Mouse (Mus musculus): ENCODE results near the gene Ccdc167.

Ccdc167 gene

DNA sequence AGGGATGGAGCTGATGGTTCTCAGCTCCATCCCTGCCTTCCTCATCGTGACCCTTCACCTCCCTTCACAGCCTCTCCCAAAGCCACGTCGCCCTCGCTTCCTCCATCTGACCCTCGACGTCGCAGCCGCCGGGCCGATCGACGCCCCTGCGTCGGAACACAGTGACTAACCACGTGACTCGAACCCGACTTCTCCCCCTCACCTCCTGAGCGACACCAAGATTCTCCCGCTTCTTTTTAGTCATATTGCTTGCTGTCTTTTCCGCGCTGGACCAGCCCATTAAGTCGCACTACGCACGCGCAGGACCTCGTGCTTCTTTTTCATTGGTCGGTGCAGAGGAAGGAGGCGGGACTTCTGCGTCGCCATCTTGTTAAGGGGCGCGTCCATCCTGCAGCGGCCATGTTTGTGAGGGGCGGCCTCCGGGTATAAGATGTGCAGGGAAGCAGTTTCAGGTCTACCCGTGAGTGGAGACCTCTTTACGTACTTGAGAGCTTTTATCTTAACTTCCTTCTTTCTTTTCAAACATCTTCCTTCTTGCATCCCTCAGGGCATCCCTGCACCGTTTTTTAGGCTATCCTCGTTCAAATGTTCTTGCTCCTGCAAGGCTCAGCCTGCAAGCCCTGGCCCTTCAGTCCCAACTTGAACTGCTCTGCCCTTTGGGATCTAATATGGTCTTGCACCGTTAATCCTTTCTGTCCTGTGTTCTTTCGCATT lies at the start of gene Ccdc167:
TSS of gene Ccdc167 (minus strand) at position 313 of the 714 bp plus-strand sequence.
- peak; percentile 90 for ATAC-seq (ENCODE audit: insufficient number of reproducible peaks, low FRiP score, low TSS enrichment)

DNA sequence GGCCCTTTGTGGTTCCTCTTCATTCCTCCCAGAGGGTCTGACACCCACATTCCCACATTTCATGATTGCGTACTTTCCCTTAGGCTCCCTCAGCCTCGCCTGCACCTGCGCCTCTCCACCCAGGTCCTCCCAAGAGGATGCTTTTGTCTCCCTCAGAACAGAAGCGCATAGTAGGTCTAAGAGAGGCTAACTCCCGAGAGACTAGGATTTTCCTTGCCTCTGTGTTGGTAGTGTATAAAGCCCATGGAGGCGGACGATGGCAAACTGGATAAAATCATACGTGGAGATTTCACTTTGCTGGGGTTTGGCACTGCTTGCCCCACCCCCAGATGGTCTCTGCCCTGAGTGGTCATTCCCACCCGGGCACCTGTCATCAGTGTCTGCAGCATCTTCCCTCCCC lies 48.5 kb upstream of the Ccdc167 start:
- ATAC-seq (ENCODE audit: insufficient number of reproducible peaks, low FRiP score, low TSS enrichment), result no peak

DNA sequence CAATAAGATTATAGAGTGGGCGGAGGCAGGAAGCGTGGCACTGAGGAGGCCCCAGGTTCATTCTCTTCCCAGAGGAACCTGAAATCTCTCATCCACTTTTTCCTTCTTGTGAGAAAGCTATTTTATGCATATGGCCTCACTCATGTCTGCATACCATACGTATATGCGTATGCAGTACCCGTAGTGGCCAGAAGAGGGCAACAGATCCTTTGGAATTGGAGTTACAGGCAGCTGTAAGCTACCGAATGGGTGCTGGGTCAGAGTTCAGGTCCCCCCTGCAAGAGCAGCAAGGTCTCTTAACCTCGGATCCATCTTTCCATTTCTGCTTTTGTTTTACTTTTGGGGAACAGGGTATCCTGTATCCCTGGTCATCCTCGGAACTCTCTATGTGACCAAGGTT lies 45.7 kb upstream of the Ccdc167 start:
- ATAC-seq (ENCODE audit: insufficient number of reproducible peaks, low FRiP score, low TSS enrichment), result no peak

GRCm38 (mm10) chr17:29761938-29762337 lies 45.1 kb upstream of the Ccdc167 start:
- no peak for ATAC-seq (ENCODE audit: insufficient number of reproducible peaks, low FRiP score, low TSS enrichment)

DNA sequence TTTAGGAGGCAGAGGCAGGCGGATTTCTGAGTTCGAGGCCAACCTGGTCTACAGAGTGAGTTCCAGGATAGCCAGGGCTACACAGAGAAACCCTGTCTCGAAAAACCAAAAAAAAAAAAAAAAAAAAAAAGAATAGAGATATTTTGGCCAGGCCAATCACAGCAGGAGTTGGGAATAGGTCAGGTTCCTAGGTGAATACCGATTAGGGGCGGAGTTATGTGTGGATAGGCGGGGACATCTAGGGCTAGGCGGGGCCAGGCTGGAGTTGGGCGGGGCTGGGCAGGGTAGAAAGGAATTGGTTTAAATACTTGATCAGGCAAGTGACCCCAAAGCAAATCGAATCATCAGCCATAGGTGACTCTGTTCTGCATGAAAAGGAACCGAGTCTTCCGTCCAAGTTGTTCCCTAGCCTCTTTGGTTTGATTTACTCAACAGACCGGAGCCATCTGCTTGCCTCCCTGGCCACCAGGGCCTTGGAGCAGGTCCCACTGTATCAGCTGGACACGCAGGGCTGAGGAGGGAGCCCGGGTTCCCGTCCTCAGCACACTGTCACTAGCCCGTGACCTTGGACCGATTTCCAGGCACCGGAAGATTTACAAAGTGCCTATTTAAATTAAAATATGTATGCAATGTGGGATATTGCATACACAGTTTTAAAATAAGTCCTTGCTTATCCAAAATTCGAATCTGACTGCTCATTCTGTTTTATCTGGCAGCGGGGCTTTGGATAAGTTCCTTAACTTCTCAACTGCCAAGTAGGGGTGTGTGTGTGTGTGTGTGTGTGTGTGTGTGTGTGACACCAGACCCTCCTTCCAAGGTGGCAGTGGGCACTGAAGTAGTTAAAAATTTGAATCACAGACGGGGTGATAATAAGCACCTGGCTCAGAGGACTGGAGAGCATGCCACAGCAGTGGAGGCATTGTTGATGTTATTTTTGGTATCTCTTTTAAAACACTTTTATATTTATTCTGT lies 43.8 kb upstream of the Ccdc167 start:
- ATAC-seq (ENCODE audit: insufficient number of reproducible peaks, low FRiP score, low TSS enrichment), result peak; percentile 91

- ATAC-seq (ENCODE audit: insufficient number of reproducible peaks, low FRiP score, low TSS enrichment), result no peak
These were observed 43.1 kb upstream of the Ccdc167 start for GRCm38 (mm10) chr17:29759963-29760362.

GRCm38 (mm10) chr17:29756381-29756780 lies 39.5 kb upstream of the Ccdc167 start:
- no peak for ATAC-seq (ENCODE audit: insufficient number of reproducible peaks, low FRiP score, low TSS enrichment)

DNA sequence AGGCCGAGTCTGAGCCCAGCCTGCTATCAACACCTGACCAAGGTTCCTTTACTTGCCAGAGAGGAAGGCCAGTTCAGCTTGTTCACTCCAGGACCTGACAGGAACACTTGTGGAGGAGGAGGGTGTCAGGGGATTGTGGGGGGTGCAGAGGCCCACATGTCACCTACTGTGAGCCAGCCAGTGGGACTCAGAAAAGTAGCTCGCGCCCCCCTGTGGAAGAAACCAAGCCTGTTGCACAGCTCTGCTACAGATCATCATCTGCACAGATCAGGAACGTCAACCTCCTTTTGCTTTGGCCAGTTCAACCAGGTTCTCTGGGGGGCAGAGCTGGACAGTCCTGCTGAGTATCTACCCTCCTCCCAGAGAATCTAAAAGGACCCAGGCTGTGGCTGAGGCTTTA lies 37.7 kb upstream of the Ccdc167 start:
- ATAC-seq (ENCODE audit: insufficient number of reproducible peaks, low FRiP score, low TSS enrichment), result no peak

DNA sequence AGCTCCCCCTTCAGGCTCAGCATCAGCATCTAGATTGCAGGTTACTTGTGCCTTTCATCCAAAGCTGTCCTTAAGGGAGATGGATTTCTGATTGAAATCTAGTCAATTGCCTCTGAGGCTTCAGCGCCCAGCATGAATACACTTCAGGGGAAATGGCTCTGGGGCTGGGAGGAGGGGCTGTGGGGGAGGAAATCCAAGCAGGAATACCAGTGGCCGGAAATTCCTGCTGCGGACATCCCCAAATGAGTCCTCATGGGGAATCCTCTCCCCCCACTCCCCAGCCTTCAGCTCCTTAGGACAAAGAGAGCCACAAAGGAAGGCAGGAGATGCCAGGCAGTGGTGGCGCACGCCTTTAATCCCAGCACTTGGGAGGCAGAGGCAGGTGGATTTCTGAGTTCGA lies 30.6 kb upstream of the Ccdc167 start:
- ATAC-seq (ENCODE audit: insufficient number of reproducible peaks, low FRiP score, low TSS enrichment), result no peak

DNA sequence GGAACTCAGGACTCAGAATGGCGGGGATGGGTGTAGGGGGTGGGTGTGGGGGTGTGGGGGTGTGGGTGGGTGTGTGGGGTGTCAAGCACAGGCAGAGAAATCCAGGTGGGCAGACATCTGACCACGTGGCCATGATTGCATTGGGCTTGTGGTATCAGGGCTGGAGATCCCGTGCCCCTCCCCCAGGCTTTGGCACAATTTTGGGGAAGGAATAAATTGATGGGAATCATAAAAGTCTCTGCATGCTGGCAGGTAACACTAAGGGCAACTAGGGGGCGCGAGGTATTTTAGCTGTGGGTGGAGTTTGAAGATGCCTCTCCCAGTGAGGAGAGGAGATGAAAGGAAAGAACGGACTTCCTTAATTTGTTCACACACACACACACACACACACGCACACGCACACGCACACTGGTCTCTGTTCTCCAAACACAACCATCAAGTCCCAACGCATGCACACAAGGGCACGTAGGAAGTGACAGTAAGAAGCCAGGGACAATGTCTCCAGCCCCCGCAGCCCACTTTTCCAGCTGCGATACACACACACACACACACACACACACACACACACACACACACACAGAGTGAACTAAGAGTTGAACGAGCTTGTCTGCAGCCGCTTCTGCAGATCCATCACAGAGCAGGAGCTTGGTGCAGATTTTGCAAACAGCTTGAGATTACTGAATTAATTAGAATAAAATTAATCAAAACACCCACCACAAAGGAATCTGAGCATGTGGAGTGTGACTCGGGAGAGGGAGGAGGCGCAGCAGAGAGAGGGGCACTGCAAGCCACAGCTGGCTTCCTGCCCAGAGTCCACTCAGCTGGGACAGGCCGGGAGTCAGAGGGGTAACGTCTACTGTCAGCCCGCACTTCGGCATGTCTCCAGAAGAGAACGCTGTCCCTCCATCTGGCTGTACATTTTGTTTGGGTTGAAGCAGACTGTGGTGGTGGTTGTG lies 21.3 kb upstream of the Ccdc167 start:
- ATAC-seq (ENCODE audit: insufficient number of reproducible peaks, low FRiP score, low TSS enrichment), result no peak

DNA sequence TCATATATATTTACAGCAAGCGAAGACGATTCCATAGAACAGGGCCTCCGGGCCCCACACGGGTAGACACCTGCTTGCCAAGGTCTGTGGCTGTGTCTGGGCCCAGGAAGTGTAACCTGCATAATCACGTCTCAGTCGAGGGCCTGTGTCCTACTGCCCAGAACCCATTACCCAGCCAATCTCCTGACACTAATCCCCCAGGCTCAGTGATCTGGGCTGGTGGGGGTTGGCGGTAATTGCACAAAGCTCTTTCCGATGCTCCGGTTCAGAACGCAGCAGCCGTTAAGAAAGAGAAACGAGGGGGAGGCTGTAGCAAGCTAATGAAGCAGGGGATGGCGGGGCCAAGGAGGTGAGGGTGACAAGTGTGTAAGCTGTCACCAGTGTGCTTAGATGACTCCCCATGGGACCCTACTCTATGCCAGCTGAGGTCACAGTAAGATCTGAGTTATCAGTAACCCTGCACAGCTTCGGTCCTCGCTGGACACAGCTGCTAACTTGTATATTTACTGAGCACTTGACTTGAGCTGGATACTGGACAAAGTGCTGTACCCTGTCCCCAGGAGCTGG lies 19.7 kb upstream of the Ccdc167 start:
- no peak for ATAC-seq (ENCODE audit: insufficient number of reproducible peaks, low FRiP score, low TSS enrichment)

DNA sequence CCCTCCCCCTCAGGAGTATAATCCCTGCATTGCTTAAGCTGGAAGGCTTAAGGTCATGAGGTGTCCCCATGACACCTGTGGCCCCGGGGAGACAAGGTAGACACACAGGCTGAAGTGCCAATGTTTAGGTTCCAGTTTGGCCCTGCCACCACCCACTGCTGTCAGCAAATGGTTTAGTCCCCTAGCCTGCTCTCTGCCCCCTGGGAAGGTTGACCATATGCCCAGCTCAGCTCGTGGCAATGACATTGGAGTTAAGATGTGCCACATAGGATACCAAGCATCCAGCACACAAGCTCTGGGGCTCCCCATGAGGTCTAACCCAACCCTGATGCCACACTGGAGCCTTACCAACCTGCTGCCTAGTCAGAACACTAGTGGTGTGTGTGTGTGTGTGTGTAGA lies 15.7 kb upstream of the Ccdc167 start:
- no peak for ATAC-seq (ENCODE audit: insufficient number of reproducible peaks, low FRiP score, low TSS enrichment)

GRCm38 (mm10) chr17:29731953-29732325 lies 15.1 kb upstream of the Ccdc167 start:
- ATAC-seq (ENCODE audit: insufficient number of reproducible peaks, low FRiP score, low TSS enrichment), result no peak

DNA sequence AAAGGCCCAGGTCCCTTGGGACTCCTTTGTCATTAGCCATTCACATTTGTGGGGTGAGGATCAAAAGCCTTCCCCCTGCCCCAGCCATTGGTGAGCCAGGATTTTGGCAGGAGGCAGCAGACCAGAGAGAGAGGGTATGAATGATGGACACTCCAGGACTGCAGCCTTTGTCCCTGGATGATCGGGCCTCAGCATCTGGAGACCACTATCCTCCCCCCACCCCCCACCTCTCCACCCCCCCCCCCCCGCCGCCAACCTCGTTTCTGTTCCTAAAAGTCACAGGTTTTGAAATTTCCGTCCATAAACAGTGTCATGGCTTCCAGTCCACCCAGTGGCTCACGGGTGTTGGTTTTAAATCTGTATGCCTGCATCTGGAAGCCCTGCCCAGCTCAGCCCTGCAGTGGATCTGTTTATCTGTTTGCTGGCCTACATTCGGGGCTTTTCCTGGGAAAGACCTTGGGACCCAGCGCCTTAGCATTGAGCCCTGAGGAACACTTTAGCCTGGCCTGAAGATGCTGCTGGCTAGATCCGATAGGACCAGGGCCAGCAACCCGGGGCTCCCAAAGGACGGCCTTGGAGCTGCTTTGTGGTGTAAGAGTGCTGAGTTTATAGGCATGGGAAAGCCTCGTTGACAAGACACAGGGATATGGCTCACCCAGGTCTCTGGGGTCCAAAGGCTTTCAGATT lies 14.6 kb upstream of the Ccdc167 start:
- no peak for ATAC-seq (ENCODE audit: insufficient number of reproducible peaks, low FRiP score, low TSS enrichment)

DNA sequence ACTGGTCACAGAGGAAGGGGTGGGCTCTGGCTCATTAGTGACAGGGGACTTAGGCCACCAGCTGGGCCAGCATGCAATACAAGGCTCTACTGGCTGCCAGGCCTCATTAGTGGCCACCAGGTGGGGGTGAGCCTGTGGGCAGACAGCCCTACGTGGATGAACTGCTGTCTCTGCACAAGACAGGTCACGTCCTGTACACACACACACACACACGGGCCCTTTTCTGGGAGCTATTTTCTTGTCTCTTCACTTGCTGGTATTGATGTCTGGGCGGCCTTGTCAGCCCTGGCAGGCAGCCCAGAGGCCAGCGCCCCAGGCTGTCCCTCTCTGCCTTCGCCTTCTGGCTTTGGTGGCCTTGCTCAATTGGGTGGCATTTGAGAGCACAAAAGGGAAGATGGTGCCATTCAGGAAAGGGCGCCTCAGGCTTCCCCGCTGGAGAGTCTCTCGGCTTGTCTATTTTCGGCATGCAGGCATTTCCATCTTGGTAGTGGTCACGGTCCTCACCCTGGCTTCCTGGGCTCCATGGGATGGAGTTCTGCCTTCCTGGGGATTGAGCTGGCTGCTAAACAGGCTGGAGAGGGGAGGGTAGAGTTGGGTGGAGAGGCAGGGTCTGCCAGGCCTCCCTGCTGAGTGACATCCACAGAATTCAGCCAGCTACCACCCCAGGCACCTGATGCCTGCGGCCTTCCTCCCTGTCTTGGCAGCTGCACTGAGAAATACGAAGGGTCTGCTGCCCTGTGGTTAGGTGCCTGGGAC lies 13.8 kb upstream of the Ccdc167 start:
- ATAC-seq (ENCODE audit: insufficient number of reproducible peaks, low FRiP score, low TSS enrichment), result peak; percentile 45; the same call in 1 of the 2 replicates

DNA sequence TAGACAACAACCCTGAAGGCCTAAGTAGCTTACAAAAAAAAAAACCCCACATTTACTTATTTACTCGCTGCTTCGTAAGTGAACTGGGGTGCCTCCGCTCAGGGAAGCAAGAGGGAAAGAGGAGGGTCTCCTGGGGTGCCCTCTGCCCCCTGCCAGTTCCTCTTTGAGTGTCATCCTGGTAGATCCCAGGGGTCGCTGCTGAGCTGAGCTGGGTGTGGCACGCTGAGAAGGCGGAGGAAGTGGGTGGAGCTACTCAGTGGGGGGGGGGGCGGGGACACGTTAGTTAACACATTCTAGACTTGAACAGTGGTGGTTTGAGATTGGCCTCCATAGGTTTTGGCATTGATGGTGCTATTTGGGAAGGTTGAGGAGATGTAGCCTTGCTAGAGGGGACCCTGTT lies 11.2 kb upstream of the Ccdc167 start:
- no peak for ATAC-seq (ENCODE audit: insufficient number of reproducible peaks, low FRiP score, low TSS enrichment)

DNA sequence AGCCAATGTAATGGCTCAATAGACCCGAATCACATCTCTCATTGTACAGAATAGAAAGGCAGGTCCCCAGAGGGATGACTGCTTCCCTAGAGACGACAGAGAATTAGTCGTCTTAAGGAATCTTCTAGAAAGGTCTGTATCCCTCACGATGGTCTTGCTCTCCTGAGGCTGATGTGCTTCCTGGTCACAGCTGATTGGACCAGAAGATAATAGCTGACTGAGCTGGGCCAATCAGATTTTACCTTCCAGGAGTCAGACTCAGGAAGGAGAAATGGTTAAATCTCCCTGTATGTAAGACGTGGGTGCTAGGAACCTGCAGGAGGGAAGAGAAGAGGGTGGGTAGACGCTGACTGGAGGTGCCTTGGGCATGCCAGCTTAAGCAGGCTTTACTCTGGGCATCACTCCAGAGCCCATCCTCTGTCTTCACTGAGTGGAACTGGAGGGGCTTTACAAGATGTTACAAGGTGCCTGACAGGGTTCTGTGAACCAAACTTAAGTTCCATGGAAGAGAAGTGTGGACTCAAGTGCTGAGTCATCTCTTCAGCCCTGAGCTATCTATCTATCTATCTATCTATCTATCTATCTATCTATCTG lies 8.3 kb upstream of the Ccdc167 start:
- no peak for ATAC-seq (ENCODE audit: insufficient number of reproducible peaks, low FRiP score, low TSS enrichment)

- no peak for ATAC-seq (ENCODE audit: insufficient number of reproducible peaks, low FRiP score, low TSS enrichment)
These were observed 7.8 kb upstream of the Ccdc167 start for GRCm38 (mm10) chr17:29724610-29725009.

Data from cerebellum, adult (tissue).